Mouse (Mus musculus): ENCODE results near the gene 1700125H20Rik. TPM values are rescaled to one million over a fixed set of nuclear protein-coding genes. Genes with fewer than 3 reads are reported as not detected.

The 1700125H20Rik gene
- total RNA-seq, 2 experiments from 2014 or later = 2.7 TPM; not detected in 1

DNA sequence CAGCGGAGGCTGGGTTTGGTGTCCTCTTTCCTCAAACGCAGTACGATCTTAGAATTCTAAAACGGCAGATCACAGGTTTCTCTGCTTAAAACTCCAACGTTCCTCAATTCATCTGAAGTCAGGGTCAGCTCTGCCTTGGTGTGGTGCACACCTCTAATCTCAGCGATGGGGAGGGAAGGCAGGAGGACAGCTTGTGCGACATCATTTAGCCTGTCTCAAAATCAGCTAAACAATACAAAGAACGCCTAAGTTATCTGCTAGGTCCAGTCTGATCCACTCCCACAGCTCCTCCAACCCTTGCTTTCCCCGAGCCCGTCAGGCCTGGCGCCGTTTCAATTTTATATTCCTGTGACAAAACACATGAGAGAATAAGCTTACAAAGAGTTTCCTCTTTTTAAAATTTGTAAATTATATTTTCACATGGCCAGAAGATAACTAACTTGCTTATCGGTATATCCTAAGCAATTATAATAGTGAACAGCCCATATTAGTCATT is 13.1 kb downstream of the 1700125H20Rik start:
- DNase-seq (ENCODE audit: low spot score in 2 of 2) = no peak

- peak; percentile 31 to 38 for DNase-seq (ENCODE audit: low spot score in 2 of 2)
Measured at GRCm38 (mm10) chr11:85184082-85184481, 13.9 kb downstream of the 1700125H20Rik start.

DNA sequence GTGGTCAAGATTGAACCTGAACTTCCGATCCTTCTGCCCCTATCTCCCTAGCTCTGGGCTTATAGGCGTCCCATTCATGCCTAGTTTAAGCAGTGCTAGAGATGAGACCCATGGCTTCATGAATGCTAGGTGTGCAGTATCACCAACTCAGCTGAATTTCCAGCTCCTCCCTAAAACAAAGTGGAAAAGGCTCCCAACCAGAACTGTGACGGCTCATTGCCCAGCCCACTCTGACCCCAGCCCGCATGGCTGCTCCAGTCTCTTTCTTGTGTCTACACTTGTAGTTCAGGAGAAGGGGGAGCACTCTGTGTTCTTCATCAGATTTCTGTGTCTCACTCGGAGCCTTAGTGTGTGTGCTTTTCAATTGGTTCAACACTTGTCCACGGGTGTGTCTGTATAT is 14.6 kb downstream of the 1700125H20Rik start:
- no peak for DNase-seq (ENCODE audit: low spot score in 2 of 2)

DNA sequence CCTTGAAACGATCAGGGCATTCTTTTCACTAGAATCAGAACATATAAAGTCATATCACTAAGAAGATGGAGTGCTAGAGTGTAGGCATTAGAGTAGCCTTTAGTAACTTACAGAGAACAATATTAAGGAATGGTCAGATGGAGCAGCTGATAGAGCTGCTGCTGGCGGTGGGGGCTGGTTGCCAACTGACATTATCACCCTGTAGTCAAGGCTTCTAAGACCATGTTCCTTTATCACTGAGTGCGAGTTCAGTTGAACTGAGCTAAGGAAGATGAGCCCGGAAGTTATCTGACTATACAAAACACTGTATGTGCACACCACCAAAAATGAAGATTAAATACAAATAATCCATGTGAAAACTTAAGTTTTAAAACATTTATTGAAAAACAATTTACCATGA is 18.9 kb downstream of the 1700125H20Rik start:
- no peak for DNase-seq (ENCODE audit: low spot score in 2 of 2)

DNA sequence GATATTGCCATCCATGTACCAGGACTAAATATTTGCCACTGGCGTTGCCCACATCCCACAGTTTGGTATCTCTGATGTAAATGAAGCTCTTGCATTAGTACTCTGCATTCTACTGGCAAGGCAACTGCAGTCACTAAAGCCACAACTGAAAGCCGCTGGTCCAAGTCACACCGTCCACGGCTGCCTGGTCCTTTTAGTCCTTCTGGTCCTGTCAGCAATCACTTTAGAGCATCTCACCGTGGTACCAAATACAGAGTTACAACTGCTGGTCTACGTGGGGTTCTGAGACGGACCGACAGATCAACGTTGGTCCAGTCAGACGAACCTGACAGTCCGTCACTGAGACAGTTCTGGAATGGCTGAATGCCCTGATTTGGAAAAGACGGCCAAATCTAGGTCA is 20.5 kb downstream of the 1700125H20Rik start:
- no peak for DNase-seq (ENCODE audit: low spot score in 2 of 2)

DNA sequence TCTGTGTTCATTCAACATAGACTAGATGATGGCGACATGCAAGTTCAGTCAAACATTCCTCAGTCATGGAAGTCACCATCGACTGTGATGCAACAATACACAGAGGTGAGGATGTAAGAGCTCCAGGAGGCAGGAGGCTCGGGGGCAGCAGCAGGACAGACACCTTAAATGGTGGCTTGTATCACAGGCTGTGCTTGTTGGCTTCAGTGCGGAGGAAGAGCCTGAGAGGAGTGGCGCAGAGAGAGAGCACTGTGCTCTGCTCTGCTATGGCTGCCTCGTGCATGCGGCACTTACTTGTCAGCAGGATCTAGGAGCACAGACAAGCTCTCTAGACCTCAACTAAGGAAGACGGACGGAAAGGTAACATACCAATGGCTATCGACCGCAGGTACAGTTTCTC is 24.0 kb downstream of the 1700125H20Rik start:
- no peak for DNase-seq (ENCODE audit: low spot score in 2 of 2)

- DNase-seq (ENCODE audit: low spot score in 2 of 2) = no peak
Measured at GRCm38 (mm10) chr11:85196046-85196445, 25.8 kb downstream of the 1700125H20Rik start.

- no peak for DNase-seq (ENCODE audit: low spot score in 2 of 2)
Measured at GRCm38 (mm10) chr11:85198906-85199305, 28.7 kb downstream of the 1700125H20Rik start.

DNA sequence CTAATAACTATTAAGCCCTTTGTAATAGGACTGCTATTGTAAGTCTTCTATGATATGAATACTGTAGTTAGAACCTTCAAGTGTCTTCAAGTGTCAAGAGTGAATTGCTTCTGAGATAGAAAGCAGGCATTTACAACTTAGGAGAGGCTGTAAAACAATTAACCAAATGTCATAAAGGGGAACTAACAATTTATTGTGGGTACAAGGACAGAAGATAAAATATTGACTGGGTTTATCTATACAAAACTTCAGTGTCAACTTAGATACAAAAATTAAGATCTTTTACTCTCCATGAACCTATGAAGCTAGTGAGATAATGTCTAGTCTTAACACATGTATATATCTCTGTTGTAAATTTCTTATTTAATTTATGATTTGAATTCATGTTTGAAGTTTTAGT is 36.0 kb downstream of the 1700125H20Rik start:
- DNase-seq (ENCODE audit: low spot score in 2 of 2) = no peak

- no peak for DNase-seq (ENCODE audit: low spot score in 2 of 2)
Measured at GRCm38 (mm10) chr11:85211151-85211550, 40.9 kb downstream of the 1700125H20Rik start.

- DNase-seq (ENCODE audit: low spot score in 2 of 2) = no peak
Measured at GRCm38 (mm10) chr11:85213215-85213614, 43.0 kb downstream of the 1700125H20Rik start.

GRCm38 (mm10) chr11:85214679-85215078 is 44.5 kb downstream of the 1700125H20Rik start:
- no peak for DNase-seq (ENCODE audit: low spot score in 2 of 2)

- no peak for DNase-seq (ENCODE audit: low spot score in 2 of 2)
Measured at GRCm38 (mm10) chr11:85219014-85219413, 48.8 kb downstream of the 1700125H20Rik start.

DNA sequence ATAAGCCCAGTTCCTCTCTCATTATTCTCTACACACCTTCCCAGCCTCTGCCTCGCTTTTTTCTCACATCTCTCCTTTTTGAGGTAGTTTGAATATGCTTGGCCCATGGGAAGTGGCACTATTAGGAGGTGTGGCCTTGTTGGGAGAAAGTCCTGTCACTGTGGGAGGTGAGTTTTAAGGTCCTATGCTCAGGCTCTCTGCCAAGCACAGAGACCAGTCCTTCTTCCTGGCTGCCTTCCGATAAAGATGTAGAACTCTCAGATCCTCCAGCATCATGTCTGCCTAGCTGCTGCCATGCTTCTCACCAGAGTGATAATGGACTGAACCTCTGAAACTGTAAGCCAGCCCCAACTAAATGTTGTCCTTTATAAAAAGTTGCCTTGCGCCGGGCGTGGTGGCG is 52.4 kb downstream of the 1700125H20Rik start:
- no peak for DNase-seq (ENCODE audit: low spot score in 2 of 2)

DNA sequence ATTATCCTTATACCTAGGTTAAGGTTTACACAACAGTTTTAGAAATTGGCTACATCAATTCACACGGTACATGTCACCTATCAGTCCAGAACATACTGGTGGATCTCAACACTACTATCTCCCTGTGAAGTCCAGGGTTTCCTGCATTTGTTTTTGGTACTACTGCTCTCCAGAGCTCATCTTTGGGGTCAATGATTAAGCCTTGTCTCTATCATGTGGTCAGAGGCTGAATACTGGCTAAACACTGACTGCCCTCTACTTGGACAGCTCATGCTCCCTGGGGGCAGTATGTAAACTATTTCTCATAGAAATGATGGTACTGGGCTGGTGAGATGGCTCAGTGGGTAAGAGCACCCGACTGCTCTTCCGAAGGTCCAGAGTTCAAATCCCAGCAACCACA is 53.0 kb downstream of the 1700125H20Rik start:
- no peak for DNase-seq (ENCODE audit: low spot score in 2 of 2)

Other genes starting within 250 kb of the 1700125H20Rik start
- 1 to 10 TPM; 3.5 to 4.9 TPM for gene Car4, start 212.6 kb upstream of the 1700125H20Rik start, total RNA-seq (2021)
- gene Usp32, start 30.2 kb upstream of the 1700125H20Rik start, total RNA-seq (2021) = 10 to 100 TPM; 30.8 to 44.2 TPM
- gene Appbp2, start 64.7 kb downstream of the 1700125H20Rik start, total RNA-seq (2021) = 10 to 100 TPM; 34.0 to 42.0 TPM
- 10 to 100 TPM; 11.9 to 12.9 TPM for gene Ppm1d, start 140.8 kb downstream of the 1700125H20Rik start, total RNA-seq (2021)
- 10 to 100 TPM; 40.9 to 45.4 TPM for gene Bcas3, start 182.8 kb downstream of the 1700125H20Rik start, total RNA-seq (2021)

Measured in adrenal gland, adult 18-20 months (tissue).